Comparison of ENCODE assay signal across 17 mouse cellular contexts in genomic region chr9:27996536-27996935, GRCm38 (mm10).
"Had no signal": no experiment of that assay in that cellular context is flagged by ENCODE, and none has a peak within 500 bp of the region (broad histone marks: within the 10 kb centered on the region; RNA-seq: fewer than 3 reads in every experiment).

No protein-coding gene starts in this region.

- H3K4me1 ChIP-seq: kidney, embryonic 15.5 days; stomach, embryonic 15.5 days had no signal

- H3K27ac ChIP-seq: kidney, embryonic 15.5 days; liver, embryonic 14.5 days; macrophage; midbrain, embryonic 12.5 days; stomach, embryonic 15.5 days had no signal

- H3K36me3 ChIP-seq: kidney, embryonic 15.5 days; midbrain, embryonic 12.5 days; stomach, embryonic 15.5 days had no signal

- H3K4me2 ChIP-seq: kidney, embryonic 15.5 days; liver, embryonic 11.5 days; lung, embryonic 14.5 days; midbrain, embryonic 12.5 days; stomach, embryonic 15.5 days had no signal

- ATAC-seq: liver, postnatal 0 days; lung, postnatal 0 days; midbrain, embryonic 16.5 days had no signal

- DNase-seq: kidney, adult 11 months; kidney, adult 8-10 months; kidney, postnatal 10 days; kidney, postnatal 36 days; liver, postnatal 0 days; lung, embryonic 14.5 days; right cerebral cortex, postnatal 25 days; spleen, adult 18-20 months; thymus, postnatal 25 days had no signal

- H3K9ac ChIP-seq: kidney, embryonic 15.5 days; liver, embryonic 14.5 days; liver, postnatal 0 days; lung, embryonic 14.5 days; midbrain, embryonic 12.5 days; stomach, embryonic 15.5 days had no signal

- H3K27me3 ChIP-seq: kidney, embryonic 15.5 days; midbrain, embryonic 12.5 days; stomach, embryonic 15.5 days had no signal

- H3K9me3 ChIP-seq: kidney, embryonic 15.5 days; midbrain, embryonic 12.5 days; stomach, embryonic 15.5 days had no signal

- H3K4me3 ChIP-seq: kidney, embryonic 15.5 days; midbrain, embryonic 12.5 days; stomach, embryonic 15.5 days had no signal
